Mouse (Mus musculus): Measurements from ENCODE around the gene H2-DMb2.

- TF ChIP-seq EP300 (IDR thresholded peaks at IDR 0.05; ENCODE audit: low read depth) (no peak), CTCF (IDR thresholded peaks at IDR 0.05; ENCODE audit: low read depth) (peak; percentile 50)
These were observed 22.1 kb downstream of the H2-DMb2 start for GRCm38 (mm10) chr17:34165033-34165730.

Measured in liver, postnatal 0 days (tissue).